Mouse (Mus musculus) MEL (cell line): ENCODE results near the gene Vegfb. TPM values are rescaled to one million over a fixed set of nuclear protein-coding genes. Genes with fewer than 3 reads are reported as not detected.

ENCODE experiments used
- DNase-seq: peaks from one replicate; pipeline ENCODE4 v3.0.0; 2011; ENCODE audit warnings: low read depth, low spot score
- H3K27ac ChIP-seq: 2 replicates; pipeline ENCODE4 v1.5.1; 2012; ENCODE audit warnings: low read depth, mild to moderate bottlenecking, control low read depth, low read length, moderate library complexity; ENCODE audit not compliant: control insufficient read depth
- H3K27me3 ChIP-seq, 2 experiments: fragments of 150-350 bp in 1 of 2; sonication (generic) in 1 of 2; 2 replicates each; pipeline ENCODE4 v1.6.1; 2012; ENCODE audit warnings: low read length in 2 of 2, mild to moderate bottlenecking in 2 of 2, improper control_type of control experiment in 1 of 2, moderate library complexity in 1 of 2; ENCODE audit not compliant: insufficient read depth in 2 of 2, control insufficient read depth in 1 of 2
- H3K36me3 ChIP-seq, 2 experiments: 2 replicates each; pipeline ENCODE4 v1.6.1; 2012 to 2014; ENCODE audit warnings: low read length in 2 of 2, improper control_type of control experiment in 1 of 2, inconsistent platforms in 1 of 2, mild to moderate bottlenecking in 1 of 2; ENCODE audit not compliant: insufficient read depth in 2 of 2, control insufficient read depth in 1 of 2
- H3K4me1 ChIP-seq, 2 experiments: fragments of 150-350 bp in 1 of 2; sonication (generic) in 1 of 2; 2 replicates each; pipeline ENCODE4 v1.6.1; 2012; ENCODE audit warnings: low read length in 2 of 2, improper control_type of control experiment in 1 of 2, mild to moderate bottlenecking in 1 of 2; ENCODE audit not compliant: insufficient read depth in 2 of 2, control insufficient read depth in 1 of 2
- H3K4me3 ChIP-seq, 2 experiments: fragments of 150-350 bp in 1 of 2; sonication (generic) in 1 of 2; 2 replicates each; pipeline ENCODE4 v1.5.1; 2012; ENCODE audit warnings: low read depth in 2 of 2, low read length in 2 of 2, mild to moderate bottlenecking in 2 of 2, moderate library complexity in 2 of 2, control low read depth in 1 of 2, improper control_type of control experiment in 1 of 2; ENCODE audit not compliant: control insufficient read depth in 1 of 2, insufficient read depth in 1 of 2
- H3K79me2 ChIP-seq: 2 replicates; pipeline ENCODE4 v1.6.1; 2012; ENCODE audit warnings: mild to moderate bottlenecking, low read length, moderate library complexity; ENCODE audit not compliant: control insufficient read depth, poor library complexity, insufficient read depth
- H3K9ac ChIP-seq: 2 replicates; pipeline ENCODE4 v1.6.1; 2012; ENCODE audit warnings: low read depth, mild to moderate bottlenecking, control low read depth, low read length, moderate library complexity; ENCODE audit not compliant: control insufficient read depth, poor library complexity, severe bottlenecking
- H3K9me3 ChIP-seq: fragments of 150-350 bp; sonication (generic); replicated peaks from 2 replicates; pipeline ENCODE4 v1.6.1; 2012; ENCODE audit warnings: mild to moderate bottlenecking, low read length, improper control_type of control experiment, moderate library complexity; ENCODE audit not compliant: insufficient read depth
- CHD1 ChIP-seq: IDR thresholded peaks from 2 replicates; pipeline ENCODE4 v1.6.1; 2012; ENCODE audit warnings: low read depth, mild to moderate bottlenecking, inconsistent platforms, low read length, improper control_type of control experiment
- E2F4 ChIP-seq: IDR thresholded peaks from 2 replicates; pipeline ENCODE4 v1.6.1; 2011; ENCODE audit warnings: low read depth, low read length, improper control_type of control experiment, borderline replicate concordance
- HCFC1 ChIP-seq: IDR thresholded peaks from 2 replicates; pipeline ENCODE4 v1.6.1; 2012; ENCODE audit warnings: low read depth, mild to moderate bottlenecking, inconsistent platforms, low read length, improper control_type of control experiment, moderate library complexity
- MAFK ChIP-seq: IDR thresholded peaks from 2 replicates; pipeline ENCODE4 v1.6.1; 2011; ENCODE audit warnings: low read depth, mild to moderate bottlenecking, low read length, improper control_type of control experiment, borderline replicate concordance
- MAZ ChIP-seq: IDR thresholded peaks from 2 replicates; pipeline ENCODE4 v1.6.1; 2012; ENCODE audit warnings: low read depth, mild to moderate bottlenecking, inconsistent platforms, low read length, improper control_type of control experiment
- MYC ChIP-seq: IDR thresholded peaks from 2 replicates; pipeline ENCODE4 v1.6.1; 2011; ENCODE audit warnings: low read depth, mild to moderate bottlenecking, low read length, improper control_type of control experiment, moderate library complexity
- NELFE ChIP-seq: IDR thresholded peaks from 2 replicates; pipeline ENCODE4 v1.6.1; 2011; ENCODE audit warnings: low read depth, low read length, improper control_type of control experiment
- NRF1 ChIP-seq: IDR thresholded peaks from 2 replicates; pipeline ENCODE4 v1.6.1; 2014; ENCODE audit warnings: low read depth, mild to moderate bottlenecking, inconsistent platforms, low read length, improper control_type of control experiment, moderate library complexity; ENCODE audit not compliant: poor library complexity, insufficient read depth, severe bottlenecking
- POLR2A ChIP-seq, 2 experiments: IDR thresholded peaks; 2 replicates each; pipeline ENCODE4 v1.6.1; 2011 to 2012; ENCODE audit warnings: low read length in 2 of 2, mild to moderate bottlenecking in 2 of 2, control low read depth in 1 of 2, improper control_type of control experiment in 1 of 2, low read depth in 1 of 2, moderate library complexity in 1 of 2; ENCODE audit not compliant: control insufficient read depth in 1 of 2, insufficient read depth in 1 of 2, poor library complexity in 1 of 2
- RAD21 ChIP-seq: IDR thresholded peaks from 2 replicates; pipeline ENCODE4 v1.6.1; 2011; ENCODE audit warnings: mild to moderate bottlenecking, low read depth, low read length, improper control_type of control experiment
- RCOR1 ChIP-seq: IDR thresholded peaks from 2 replicates; pipeline ENCODE4 v1.6.1; 2012; ENCODE audit warnings: low read depth, mild to moderate bottlenecking, inconsistent platforms, low read length, improper control_type of control experiment
- TAL1 ChIP-seq: IDR thresholded peaks from 2 replicates; pipeline ENCODE4 v1.6.1; 2012; ENCODE audit warnings: mild to moderate bottlenecking, inconsistent platforms, low read length, moderate library complexity, mixed read lengths
- TCF12 ChIP-seq: IDR thresholded peaks from 2 replicates; pipeline ENCODE4 v1.6.1; 2014; ENCODE audit warnings: low read depth, mild to moderate bottlenecking, inconsistent platforms, low read length, improper control_type of control experiment, moderate library complexity
- USF1 ChIP-seq: IDR thresholded peaks from 2 replicates; pipeline ENCODE4 v1.6.1; 2014; ENCODE audit warnings: low read depth, mild to moderate bottlenecking, inconsistent platforms, low read length, improper control_type of control experiment, moderate library complexity
- ZKSCAN1 ChIP-seq: IDR thresholded peaks from 2 replicates; pipeline ENCODE4 v1.6.1; 2012; ENCODE audit warnings: low read depth, mild to moderate bottlenecking, inconsistent platforms, low read length, improper control_type of control experiment, moderate library complexity
- ZMIZ1 ChIP-seq: IDR thresholded peaks from 2 replicates; pipeline ENCODE4 v1.6.1; 2012; ENCODE audit warnings: low read depth, mild to moderate bottlenecking, inconsistent platforms, low read length, improper control_type of control experiment, moderate library complexity
- polyA plus RNA-seq, 2 experiments: library from polyadenylated mRNA; stranded (reverse) in 1 of 2; unstranded in 1 of 2; fragments of >175 nt in 1 of 2; fragments of >200 nt in 1 of 2; gene quantifications; 2 replicates each; pipeline versions ENCODE4 v1.2.1 to v1.2.4; 2012; ENCODE audit warnings: low replicate concordance in 2 of 2, low read depth in 1 of 2; ENCODE audit not compliant: insufficient read length in 2 of 2, insufficient read depth in 1 of 2, missing spikeins in 1 of 2
- total RNA-seq: library from RNA; depleted of rRNA; stranded (reverse); fragments of 300-350 nt; gene quantifications from 2 replicates; pipeline ENCODE4 v1.2.3, GENCODE M21; 2012

The Vegfb gene
- total and polyA plus RNA-seq, 3 experiments = 11.2 to 67.6 TPM; not detected in 1

GRCm38 (mm10) chr19:7014481-7015135, 27.2 kb upstream of the Vegfb start:
- Histone ChIP-seq H3K27ac (no peak overlapping the region), H3K36me3 (peaks cover 12 to 20% of the 10 kb centered on the region in 2 experiments), H3K9ac (no peak overlapping the region), H3K4me1 (peaks cover 4 to 18% of the 10 kb centered on the region in 2 experiments), H3K9me3 (no peaks in the 10 kb centered on the region), H3K4me3 (no peak overlapping the region), H3K27me3 (no peaks in the 10 kb centered on the region), H3K79me2 (peaks cover 27% of the 10 kb centered on the region)
- TF ChIP-seq CHD1 = no peak
- no peak for TF ChIP-seq NELFE
- DNase-seq = no peak

GRCm38 (mm10) chr19:7013984-7014383, 26.5 kb upstream of the Vegfb start:
- Histone ChIP-seq H3K36me3 (peaks cover 15 to 19% of the 10 kb centered on the region in 2 experiments), H3K4me1 (peaks cover 4 to 16% of the 10 kb centered on the region in 2 experiments), H3K4me3 (no peak overlapping the region), H3K9me3 (no peaks in the 10 kb centered on the region), H3K9ac (no peak overlapping the region), H3K27ac (no peak overlapping the region), H3K79me2 (peaks cover 24% of the 10 kb centered on the region), H3K27me3 (no peaks in the 10 kb centered on the region)
- TF ChIP-seq RAD21 (no peak), MAZ (no peak), POLR2A (IDR thresholded peaks at IDR 0.05; ENCODE audit: control insufficient read depth in 1 of 2, insufficient read depth in 1 of 2, low read depth in 1 of 2, low read length in 2 of 2, poor library complexity in 1 of 2) (no peak), NELFE (no peak), TCF12 (no peak), ZMIZ1 (no peak), HCFC1 (no peak)
- no peak for DNase-seq

DNA sequence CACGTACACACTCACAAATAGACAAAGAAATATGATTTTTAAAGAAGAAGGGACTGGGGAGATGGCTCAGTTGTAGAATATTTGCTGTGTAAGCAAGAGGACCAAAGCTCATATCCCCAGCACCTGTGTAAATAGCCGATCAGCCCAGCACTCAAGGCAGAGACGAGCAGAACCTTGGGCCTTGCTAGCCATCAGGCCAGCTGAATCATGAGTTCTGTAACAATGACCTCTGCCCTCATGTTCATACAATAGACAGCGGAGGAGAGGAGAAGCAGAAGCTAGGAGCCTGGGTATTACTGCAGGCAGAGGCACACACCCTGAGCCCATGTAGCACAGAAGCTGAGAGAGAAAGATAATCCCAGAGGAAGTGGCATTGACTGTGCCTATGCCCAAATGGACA, 25.0 kb upstream of the Vegfb start:
- peaks cover 14 to 15% of the 10 kb centered on the region in 2 experiments for H3K36me3 ChIP-seq
- DNase-seq = no peak
- peaks cover 3 to 11% of the 10 kb centered on the region in 2 experiments for H3K4me1 ChIP-seq
- no peaks in the 10 kb centered on the region for H3K9me3 ChIP-seq
- TF ChIP-seq MAZ (no peak), NRF1 (no peak), MAFK (no peak), MYC (no peak), ZKSCAN1 (no peak), E2F4 (no peak), USF1 (no peak), RCOR1 (no peak), NELFE (no peak), TAL1 (no peak), HCFC1 (no peak)
- no peak overlapping the region for H3K9ac ChIP-seq
- peaks cover 14% of the 10 kb centered on the region for H3K79me2 ChIP-seq
- H3K4me3 ChIP-seq = no peak overlapping the region
- H3K27me3 ChIP-seq = no peaks in the 10 kb centered on the region
- no peak overlapping the region for H3K27ac ChIP-seq
